Mouse (Mus musculus) right cerebral cortex, adult 2 months (tissue): ENCODE data around the gene Dnah8.
"Not testable (repeated sequence)": the region's sequence is repeated elsewhere in the genome, so short reads cannot be mapped to it uniquely, and the experiment has no call there.

Experiments used
- DNase-seq, 2 experiments: peaks; one replicate each; pipeline ENCODE4 v3.0.0; 2021 to 2022; ENCODE audit warnings: low spot score in 2 of 2

The Dnah8 gene

DNA sequence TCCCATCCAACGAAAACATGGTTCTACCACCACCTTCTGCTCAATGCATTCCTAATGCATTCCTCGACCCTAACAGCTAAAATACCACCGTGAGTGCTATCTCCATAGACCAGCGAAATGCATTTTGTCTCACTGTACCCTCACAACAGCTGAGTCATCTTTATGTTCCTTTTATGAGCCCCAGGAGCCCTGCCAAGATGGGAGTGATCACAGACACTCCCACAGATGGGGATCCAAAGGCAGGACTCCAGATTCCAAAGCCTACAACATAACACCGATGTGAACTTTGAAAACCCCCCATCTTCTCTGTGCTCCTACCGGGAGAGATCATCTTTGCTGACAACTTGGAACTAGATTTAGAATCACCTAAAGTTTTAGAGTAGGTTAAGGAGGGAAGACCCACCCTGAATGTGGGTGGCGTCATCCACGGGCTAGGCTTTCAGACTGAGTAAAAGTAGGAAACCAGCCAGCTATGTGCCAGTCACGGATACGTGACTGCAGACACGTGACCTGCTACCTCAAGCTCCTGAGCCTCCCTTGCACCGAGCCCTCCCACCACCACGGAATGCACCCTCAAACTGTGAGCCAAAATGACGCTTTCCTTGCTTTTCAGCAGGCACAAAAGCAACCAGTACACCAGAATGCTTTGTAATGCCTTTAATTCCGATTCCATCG is 14.7 kb upstream of the Dnah8 start:
- DNase-seq = peak; percentile 51 to 54

DNA sequence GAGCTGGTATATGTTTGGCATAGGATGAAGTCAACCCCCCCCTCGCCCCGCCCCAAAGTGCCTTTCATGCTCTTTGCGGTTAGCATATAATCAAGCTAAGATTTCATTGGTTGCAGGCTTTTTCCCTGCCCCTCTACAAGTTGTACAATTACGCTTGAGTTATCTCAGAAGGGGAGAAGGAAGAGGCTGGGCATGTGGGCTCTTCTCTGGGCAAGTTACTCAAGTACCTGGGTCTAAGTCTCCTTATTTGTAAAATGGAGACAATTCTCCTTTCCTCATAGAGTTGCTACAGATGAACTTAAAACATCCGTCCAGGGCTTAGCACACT is 14.2 kb upstream of the Dnah8 start:
- DNase-seq = no peak

DNA sequence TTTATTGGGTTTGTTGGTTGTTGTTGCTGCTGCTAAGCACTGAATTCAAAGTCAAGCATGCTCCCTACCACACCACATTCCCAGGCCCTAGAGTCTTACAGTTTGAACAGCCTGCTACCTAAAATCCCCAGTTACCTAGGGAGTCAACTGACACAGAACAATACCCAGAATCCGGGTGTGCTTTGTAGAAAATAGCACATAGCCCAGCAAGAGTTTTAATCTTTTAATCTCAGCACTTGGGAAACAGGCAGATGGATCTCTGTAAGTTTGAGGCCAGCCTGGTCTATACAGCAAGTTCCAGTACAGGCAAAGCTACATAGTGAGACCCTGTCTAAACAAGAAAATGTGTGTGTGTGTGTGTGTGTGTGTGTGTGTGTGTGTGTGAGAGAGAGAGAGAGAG is 13.4 kb upstream of the Dnah8 start:
- DNase-seq = no peak

DNA sequence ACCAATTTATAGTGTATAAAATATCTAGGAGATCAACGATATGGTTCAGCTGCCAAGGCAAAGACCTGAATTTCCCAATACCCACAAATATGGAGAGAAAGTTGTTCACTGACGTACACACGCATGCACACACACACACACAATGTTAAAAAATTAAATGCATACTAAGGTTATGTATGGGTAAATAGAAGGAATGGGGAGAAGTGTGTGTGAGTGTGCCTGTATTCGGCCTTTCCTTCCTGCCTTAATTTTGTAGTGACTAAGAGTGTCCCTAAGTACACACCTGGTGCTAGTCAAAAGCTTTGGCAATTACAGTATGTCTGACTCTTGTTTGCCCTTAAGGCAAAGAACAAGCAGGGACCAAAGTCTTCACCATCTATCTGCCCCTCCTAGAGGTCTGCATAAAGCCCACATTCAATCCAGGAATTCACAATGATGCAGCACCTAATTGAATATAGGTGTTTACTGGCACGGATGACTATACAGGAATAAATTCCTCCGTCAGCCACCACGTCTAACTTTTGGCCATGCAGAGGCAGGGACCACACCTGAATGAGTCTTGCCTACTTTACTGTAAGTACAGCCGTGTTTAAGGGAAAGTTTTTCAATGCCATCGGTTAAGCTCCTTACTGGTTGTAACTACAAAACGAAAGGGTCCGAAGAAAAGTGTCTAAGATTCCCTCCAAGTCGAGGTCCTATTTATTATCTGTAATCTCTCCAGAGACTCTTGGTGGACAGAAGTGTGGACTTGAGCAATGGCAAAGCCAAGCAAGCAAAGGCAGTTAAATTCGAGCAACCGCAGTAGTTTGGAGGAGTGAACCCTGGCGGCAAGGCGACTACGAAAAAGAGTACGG is 12.7 kb upstream of the Dnah8 start:
- no peak for DNase-seq

DNA sequence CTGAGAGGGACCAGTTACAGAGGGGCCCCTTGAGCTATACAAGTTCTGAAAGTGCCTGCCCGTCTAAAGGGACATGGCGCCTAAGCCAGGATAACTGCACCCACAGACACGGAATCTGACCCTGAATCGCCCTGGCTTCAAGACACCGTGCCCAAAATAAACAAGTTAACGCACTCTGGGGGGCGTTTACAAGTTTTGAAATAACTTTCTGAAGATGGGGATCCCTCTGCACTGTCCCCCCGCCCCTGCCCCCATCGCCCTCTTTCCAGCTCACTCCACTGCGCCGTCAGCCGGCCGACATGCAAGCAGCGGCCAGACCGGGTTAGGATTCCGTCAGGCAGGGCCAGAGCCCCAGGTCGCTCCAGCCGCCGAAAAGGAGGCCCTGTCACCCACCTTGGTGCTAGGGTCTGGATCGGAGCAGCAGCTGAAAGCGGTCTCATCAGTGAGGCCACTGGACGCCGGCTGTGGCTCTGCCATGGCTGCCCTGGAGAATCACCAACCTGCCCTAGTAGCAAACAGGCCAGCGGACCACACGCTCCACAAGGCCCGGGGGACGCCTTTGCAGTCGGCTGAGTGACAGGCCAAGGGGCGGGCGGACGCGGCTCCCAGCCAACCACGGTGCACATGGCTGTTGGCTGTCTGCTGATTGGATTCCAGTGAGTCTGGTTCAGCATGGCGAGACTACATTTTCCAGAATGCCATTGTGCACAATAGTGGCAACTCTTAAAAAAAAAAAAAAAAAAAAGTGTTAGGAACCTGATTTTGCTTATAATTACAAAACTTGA is 11.9 kb upstream of the Dnah8 start:
- peak; percentile 100 for DNase-seq

DNA sequence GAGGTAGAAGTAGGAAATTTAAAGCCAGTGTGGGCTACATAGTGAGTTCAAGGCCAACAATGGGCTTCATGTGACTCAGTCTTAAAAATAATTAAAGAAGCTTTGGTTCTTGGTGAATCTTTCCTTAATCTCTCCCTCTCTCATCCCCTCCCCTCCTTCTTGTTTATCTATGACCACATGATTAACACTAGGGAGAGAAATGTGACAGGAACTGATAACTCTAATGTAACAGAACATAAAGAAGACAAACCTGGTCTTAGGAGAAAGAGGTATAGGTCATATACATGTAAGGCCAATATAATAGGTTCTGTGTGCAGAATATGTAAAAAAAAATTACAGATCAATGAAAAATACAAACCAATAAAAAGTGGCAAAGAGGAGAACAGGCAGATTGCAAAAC is 10.8 kb upstream of the Dnah8 start:
- DNase-seq = no peak

DNA sequence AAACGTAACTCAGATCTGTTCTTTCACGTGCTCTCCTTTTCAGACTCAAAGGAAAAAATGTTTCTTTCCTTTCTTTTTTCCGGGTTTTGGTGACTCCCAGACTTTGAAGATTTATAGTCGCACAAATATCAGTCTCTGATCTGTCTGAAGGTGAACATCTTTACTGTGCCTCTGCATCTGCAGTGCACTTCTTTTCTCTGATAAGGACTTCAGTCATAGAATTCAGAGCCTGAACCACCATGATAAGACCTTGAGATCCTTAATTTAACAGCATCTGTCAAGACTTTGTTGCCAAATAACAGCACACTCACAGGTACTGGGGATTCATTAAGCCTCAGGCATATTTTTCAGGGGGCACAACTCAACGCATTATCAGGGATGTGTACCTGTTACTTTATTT is 8.0 kb upstream of the Dnah8 start:
- DNase-seq = no peak

DNA sequence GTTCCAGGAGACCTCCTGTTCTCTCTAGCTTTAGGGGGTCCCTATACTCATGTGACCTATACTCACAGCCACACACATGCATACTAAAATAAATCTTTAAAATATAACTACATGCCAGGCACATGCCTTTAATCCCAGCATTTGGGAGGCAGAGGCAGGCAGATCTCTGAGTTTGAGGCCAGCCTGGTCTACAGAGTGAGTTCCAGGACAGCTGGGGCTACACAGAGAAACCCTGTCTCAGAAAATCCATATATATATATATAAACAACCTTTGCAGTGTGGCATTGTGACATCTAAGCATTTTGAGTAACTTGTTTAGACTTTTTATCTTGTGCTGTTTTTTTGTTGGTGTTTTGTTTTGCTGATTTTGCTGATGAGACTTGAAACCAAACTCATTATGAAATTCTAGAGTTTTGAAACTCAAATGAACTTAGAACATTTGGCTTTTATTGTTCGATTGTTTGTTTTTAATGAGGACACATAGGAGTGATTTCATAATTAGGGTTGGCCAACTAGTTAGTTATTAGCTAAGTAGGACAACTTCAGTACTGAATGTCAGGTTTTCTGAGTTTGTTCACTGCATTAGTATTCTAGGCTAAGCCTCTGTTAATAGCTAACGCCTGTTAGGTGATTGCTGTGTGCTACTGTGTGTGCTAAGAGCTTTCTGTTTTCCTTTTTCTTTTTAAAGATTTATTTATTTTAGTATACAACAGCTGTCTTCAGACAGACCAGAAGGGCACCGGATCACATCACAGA is 5.8 kb upstream of the Dnah8 start:
- DNase-seq = no peak

DNA sequence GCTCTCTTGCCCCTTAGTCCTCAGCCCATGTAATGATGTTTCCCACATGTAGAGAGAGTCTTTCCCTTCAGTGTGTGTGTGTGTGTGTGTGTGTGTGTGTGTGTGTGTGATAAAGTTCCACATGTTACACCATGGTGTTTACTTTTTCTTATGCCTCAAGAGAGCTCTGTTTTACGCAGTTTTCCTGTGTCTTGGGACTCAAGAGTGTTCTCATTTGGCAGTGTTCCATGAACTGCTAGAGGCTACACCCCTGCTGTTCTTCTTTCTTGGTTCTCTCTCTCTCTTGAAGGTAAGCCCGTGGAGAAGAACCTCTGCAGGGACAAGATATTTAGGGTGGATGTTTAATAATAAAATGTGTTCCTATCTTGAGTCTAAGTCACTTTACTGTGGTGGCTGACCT is 5.0 kb upstream of the Dnah8 start:
- no peak for DNase-seq

DNA sequence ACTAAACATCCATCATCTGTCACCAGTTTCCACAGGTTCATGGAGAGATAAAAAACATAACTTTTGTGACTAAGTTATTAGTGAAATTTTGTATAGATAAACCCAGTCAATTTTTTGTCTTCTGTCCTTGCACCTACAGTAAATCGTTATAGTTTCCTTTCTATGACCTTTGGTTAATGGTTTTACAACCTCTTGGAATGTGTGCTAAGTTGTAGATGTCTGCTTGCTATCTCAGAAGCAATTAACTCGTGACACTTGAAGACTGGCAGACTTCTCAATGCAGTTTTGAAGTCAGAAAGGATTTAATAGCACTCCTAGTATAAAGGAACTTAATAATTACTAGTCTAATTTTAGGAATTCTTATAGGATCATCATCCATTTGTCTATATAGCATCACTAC is 3.6 kb upstream of the Dnah8 start:
- no peak for DNase-seq

DNA sequence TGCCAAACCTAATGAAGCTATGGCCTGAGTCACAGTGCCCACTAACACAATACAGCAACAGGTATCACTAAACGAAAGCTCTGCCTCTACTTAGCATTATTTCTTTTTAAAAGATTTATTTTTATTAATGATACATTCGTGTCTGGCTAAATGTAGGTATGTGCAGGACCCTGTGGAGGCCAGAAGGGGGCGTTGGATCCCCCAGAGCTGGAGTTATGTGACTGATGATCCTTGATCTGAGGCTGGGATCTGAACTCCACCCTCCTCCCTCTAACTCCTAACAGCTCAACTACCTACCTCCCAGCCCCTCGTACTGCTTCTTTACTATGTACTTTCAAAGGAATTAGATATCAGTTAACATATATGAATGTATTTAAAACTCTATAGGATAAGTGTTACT is 2.7 kb upstream of the Dnah8 start:
- no peak for DNase-seq

DNA sequence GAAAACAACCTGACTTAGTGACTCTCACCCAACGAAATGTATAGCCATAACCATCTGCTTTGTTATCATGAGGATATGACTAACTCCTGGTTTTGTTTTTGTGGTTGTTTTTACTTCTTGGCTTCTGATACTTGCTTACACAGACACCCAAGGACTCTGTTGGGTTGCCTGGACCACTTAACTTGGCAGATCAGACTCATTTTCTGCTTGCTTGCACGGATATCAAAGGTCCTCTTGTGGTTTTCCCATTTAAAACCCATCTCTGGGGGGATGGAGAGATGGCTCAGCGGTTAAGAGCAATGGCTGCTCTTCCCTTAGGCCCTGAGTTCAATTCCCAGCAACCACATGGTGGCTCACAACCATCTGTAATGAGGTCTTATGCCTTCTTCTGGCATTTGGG is 954 bp upstream of the Dnah8 start:
- no peak for DNase-seq

DNA sequence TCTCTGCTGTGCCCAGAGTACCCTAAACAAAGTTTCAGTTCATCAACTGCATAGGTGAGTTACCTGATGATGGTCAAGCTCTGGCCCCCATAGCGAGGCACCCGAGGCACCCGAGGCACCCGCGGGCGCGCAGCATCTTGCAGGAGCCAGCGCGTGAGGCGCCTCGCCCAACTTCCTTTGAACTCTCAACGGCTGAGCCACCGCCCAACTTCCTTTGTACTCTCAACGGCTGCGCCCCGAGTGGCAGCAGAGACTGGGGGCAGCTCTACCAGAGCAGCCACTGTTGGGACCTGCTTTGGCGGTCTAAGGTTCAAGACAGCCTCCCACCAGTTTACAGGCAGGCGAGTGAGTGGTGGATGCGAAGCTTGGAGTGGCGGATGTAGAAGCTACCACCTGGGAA is 2.6 kb downstream of the Dnah8 start, which contains the start of gene Glo1:
Glo1 (minus strand) TSS at position 153 of the 400 bp plus-strand sequence.
- DNase-seq = not testable (repeated sequence)

DNA sequence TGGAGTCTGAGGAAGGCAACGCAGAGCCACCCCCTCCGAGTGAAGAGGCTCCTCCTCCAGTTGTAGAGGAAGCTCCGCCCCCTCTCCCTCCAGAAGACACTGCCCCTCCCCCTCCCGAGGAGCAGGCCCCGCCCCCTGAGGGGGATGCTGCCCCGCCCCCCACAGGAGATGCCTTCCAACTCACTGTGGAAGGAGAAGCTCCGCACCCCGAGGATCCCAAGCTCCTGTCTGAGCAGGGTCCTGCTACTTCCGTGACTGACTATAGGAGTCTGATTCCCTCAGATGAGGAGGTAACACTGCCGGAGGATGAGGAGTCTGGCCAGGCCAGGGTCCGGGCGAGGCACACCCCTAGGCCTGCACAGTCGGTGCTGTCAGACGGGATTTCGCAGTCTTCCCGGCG is 11.2 kb downstream of the Dnah8 start:
- no peak for DNase-seq

DNA sequence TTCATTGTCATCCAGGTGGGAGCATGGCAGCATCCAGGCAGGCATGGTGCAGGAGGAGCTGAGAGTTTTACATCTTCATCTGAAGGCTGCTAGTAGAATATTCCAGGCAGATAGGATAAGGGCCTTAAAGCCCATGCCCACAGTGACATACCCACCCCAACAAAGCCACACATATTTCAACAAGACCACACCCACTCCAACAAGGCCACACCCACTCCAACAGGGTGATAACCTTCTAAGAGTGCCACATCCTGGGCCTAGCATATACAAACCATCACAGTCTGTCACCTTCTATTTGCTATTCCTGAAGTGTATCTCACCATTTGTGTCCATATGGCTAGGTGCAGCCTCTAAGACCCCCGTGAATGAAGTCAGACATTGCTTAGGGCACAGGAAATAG is 13.6 kb downstream of the Dnah8 start:
- DNase-seq = no peak

DNA sequence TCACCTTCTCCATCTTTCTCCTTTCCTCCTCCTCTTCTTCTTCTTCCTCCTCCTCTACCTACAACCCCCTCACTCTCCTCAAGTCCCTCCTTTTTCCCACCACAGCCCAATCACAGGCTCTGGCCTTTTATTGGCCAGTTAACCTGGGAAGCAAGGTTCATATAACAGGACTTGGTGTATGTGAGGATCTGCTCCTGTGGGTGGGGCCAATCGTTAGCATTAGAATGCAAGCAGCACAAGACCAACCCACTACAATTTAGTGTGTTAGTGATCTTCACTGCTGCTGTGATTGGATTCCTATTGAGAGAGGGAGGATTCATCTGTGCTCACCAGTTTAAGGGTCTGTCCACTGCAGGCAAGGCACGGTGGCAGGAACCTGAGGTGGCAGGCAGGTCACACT is 14.8 kb downstream of the Dnah8 start:
- no peak for DNase-seq

DNA sequence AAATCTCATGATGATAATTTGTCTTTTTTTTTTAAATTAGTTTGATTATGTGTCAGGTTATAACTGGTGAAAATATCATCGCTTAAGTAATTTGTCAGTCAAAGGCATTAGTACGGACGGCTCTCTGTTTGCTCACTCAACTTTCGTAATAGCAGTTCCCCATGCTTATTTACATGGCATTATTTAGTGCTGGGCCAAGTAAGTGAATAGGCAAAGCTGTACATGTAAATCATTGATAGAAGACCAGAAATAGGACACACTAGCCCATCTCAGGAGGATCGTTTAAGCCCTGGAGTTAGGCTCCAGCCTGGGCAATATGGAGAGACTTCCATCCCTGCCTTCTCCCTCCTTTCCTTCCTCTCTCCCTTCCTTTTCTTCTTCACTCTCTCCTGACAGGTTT is 16.7 kb downstream of the Dnah8 start:
- no peak for DNase-seq

DNA sequence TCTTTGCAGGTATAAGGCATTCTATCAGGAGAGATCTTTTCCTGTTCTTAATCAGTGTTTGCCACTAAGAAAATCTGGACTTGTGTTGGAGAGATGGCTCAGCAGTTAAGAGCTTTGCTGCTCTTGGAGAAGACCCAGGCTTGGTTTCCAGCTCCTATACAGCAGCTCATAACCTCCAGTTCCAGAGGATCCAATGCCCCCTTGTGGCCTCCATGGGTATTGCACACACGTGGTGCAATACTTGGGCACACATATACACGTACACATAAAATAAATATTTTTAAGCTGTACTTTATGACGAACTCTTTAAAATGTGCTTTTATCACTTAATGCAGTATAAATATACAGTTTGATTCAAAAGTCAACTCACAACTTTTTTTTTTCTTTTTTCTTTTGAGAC is 24.6 kb downstream of the Dnah8 start:
- no peak for DNase-seq

DNA sequence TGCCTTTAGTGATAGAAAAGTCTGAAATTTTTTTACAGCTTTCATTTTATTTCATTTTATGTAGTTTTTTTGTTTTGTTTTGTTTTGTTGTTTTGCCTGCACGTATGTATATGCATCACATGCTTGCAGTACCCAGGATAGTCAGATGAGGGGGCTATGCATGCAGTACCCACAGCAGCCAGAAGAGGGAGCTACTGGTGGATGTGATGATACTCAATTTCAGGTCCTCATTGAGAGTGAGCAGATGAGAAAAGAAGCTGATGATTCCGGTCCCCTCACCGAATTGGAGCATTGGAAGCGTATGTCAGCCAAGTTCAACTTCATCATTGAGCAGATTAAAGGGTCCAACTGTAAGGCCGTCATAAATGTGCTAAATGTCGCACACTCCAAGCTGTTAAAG is 28.9 kb downstream of the Dnah8 start:
- no peak for DNase-seq

DNA sequence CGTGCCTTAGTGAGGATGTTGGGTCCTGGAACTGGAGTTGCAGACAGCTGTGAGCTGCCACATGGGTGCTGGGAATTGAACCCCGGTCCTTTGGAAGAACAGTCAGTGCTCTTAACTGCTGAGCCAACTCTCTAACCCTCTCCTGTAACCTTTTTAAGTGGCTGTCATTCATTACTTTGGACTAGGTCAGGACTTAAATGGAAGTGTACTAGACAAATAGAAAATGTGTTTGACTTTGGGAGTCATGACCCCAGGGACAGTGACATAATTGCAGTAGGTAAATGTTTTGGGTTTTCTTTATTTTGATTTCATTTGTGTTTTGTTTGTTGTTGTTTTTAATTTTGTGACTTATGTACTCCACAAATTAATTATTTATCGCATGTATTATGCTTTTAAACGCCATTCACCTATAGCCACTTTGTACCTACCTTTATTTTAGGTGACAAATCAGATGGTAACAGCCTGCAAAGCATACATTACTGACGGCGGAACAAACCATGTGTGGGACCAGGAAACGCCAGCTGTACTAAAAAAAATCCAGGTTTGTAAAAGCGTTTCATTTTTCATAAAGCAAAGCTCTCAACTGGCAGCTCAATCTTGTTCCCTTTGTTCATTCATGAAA is 33.5 kb downstream of the Dnah8 start:
- no peak for DNase-seq

DNA sequence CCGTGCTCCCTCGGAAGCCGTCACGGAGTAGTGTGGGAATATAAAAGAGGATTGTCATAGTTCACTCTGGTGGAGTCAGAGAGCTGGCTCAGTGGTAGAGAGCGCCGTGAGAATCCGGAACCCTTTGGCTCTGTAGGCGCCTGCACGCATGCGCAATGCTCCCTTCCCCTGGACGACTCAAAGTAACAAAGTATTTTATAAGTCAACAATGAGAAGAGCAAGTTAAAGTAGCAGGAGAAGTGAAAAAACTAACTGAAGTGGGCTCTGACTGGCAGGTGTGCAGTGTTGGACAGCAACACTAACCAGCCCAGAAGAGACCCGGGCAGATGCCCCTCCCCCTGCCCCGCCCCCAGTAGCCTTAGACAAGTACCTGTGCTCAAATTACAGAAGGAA is 34.0 kb downstream of the Dnah8 start:
- peak; percentile 82 to 85 for DNase-seq

DNA sequence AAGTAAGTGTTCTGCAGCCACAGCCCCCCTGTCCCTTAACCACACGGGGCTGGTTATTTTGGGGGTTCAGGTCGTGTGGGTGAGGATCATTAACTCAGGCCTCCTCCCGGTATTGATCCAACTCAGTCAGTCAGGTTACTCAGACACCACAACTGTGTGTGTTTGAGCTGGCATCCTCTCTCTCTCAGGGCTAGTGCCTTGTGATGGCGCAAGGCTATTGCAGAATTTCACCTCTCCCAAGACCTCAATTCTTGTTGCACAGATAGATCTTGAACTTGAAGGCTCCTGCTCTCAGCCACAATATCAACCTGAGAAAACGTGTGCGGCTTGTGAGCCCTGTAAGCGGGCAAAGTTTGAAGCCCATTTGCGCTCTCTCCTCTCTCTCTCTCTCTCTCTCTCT is 38.0 kb downstream of the Dnah8 start:
- DNase-seq = no peak
